Mouse (Mus musculus) naive thymus-derived CD4-positive, alpha-beta T cell, adult 2 months (primary cell): Measurements from ENCODE around the gene Hspa12b.

Experiments used
- DNase-seq: peaks from one replicate; pipeline ENCODE4 v3.0.0-alpha.2; 2011; ENCODE audit warnings: low read depth

The Hspa12b gene

GRCm38 (mm10) chr2:131148353-131149253 lies 21.5 kb downstream of the Hspa12b start:
- no peak for DNase-seq

- DNase-seq: no peak
Measured at GRCm38 (mm10) chr2:131149254-131149578, 22.1 kb downstream of the Hspa12b start.

- DNase-seq: no peak
Measured at GRCm38 (mm10) chr2:131152166-131152730, 25.2 kb downstream of the Hspa12b start.

- DNase-seq: no peak
Measured at GRCm38 (mm10) chr2:131154036-131154435, 27.0 kb downstream of the Hspa12b start.

- no peak for DNase-seq
Measured at GRCm38 (mm10) chr2:131156987-131157386, 29.9 kb downstream of the Hspa12b start.

GRCm38 (mm10) chr2:131159491-131159910 lies 32.4 kb downstream of the Hspa12b start:
- no peak for DNase-seq

- DNase-seq: peak; percentile 99
Measured at GRCm38 (mm10) chr2:131159938-131160581, 33.0 kb downstream of the Hspa12b start, which contains the start of gene 1700037H04Rik. 1700037H04Rik (minus strand) TSS chr2:131160081.

- peak; percentile 62 for DNase-seq
Measured at GRCm38 (mm10) chr2:131160671-131161111, 33.6 kb downstream of the Hspa12b start.

- no peak for DNase-seq
Measured at GRCm38 (mm10) chr2:131163924-131164323, 36.8 kb downstream of the Hspa12b start.

- DNase-seq: no peak
Measured at GRCm38 (mm10) chr2:131166172-131166571, 39.1 kb downstream of the Hspa12b start.

GRCm38 (mm10) chr2:131167984-131168383 lies 40.9 kb downstream of the Hspa12b start:
- no peak for DNase-seq

GRCm38 (mm10) chr2:131168914-131169313 lies 41.8 kb downstream of the Hspa12b start:
- DNase-seq: no peak

GRCm38 (mm10) chr2:131170936-131171335 lies 43.9 kb downstream of the Hspa12b start:
- DNase-seq: no peak

- peak; percentile 48 for DNase-seq
Measured at GRCm38 (mm10) chr2:131171401-131172104, 44.5 kb downstream of the Hspa12b start.

GRCm38 (mm10) chr2:131172322-131172721 lies 45.2 kb downstream of the Hspa12b start:
- DNase-seq: no peak

GRCm38 (mm10) chr2:131174700-131175099 lies 47.6 kb downstream of the Hspa12b start:
- peak; percentile 87 for DNase-seq

GRCm38 (mm10) chr2:131175286-131175944 lies 48.3 kb downstream of the Hspa12b start:
- DNase-seq: no peak

GRCm38 (mm10) chr2:131175945-131176309 lies 48.8 kb downstream of the Hspa12b start:
- no peak for DNase-seq

GRCm38 (mm10) chr2:131176491-131176890 lies 49.4 kb downstream of the Hspa12b start:
- no peak for DNase-seq

GRCm38 (mm10) chr2:131177932-131178331 lies 50.9 kb downstream of the Hspa12b start:
- no peak for DNase-seq

GRCm38 (mm10) chr2:131178828-131179245 lies 51.8 kb downstream of the Hspa12b start:
- no peak for DNase-seq
